Mouse (Mus musculus): ENCODE results near the gene Acat3. TPM values are rescaled to one million over a fixed set of nuclear protein-coding genes. Genes with fewer than 3 reads are reported as not detected.
"Not testable (repeated sequence)": the region's sequence is repeated elsewhere in the genome, so short reads cannot be mapped to it uniquely, and the experiment has no call there.

Gene Acat3
- polyA plus RNA-seq, 1 experiment from 2014 or later, result 1.6 TPM

GRCm38 (mm10) chr17:12941543-12942260 lies 1.3 kb upstream of the Acat3 start:
- H3K27me3 ChIP-seq, result peaks cover 4% of the 10 kb centered on the region; the same call in 1 of the 2 replicates
- ATAC-seq (ENCODE audit: low FRiP score), result no peak
- no peak overlapping the region for H3K27ac ChIP-seq
- no peak overlapping the region for H3K4me3 ChIP-seq (replicated peaks)
- H3K9me3 ChIP-seq, result no peaks in the 10 kb centered on the region
- peaks cover 17% of the 10 kb centered on the region for H3K4me1 ChIP-seq
- WGBS, result 81% methylated on average over 8 of the region's 8 CpGs
- no peak overlapping the region for H3K9ac ChIP-seq
- H3K4me2 ChIP-seq, result no peak overlapping the region
- peaks cover 39% of the 10 kb centered on the region for H3K36me3 ChIP-seq (replicated peaks)

DNA sequence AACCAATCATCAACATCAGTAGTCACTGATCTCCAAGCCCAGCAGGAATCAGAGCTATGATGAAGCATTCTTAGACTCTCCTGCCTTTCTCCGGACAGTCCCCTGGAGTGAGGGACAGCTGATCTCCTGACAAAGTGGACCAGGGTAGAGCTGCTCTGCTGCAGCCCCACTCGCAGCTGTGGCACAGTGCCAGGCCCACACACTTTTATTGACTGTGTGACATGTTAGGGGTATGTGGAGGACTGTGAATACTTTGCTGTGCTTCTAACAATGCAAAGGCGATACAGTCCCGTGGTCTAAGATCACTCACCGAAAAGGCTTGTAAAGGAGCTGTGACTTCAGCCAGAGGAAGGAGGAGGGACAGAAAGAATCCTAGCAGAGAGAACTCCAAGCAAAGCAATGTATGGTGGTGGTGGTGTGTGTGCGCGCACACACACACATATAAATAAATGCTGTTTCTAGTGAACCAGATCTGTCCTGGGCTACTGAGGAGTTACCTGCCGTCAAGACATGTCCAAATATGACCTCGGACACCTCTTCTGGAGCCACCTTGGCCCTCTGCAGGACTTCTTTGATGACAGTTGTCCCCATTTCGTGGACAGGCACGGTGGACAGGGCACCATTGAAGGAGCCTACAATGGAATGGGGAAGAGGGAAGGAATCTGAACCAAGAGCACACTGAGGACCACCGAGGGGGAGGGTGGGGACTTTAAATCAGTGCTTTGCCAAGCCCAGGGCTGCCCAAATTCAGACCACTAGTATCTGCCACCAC lies 837 bp downstream of the Acat3 start:
- not testable (repeated sequence) for H3K27me3 ChIP-seq, H3K27ac ChIP-seq, H3K9me3 ChIP-seq, H3K9ac ChIP-seq
- Histone ChIP-seq H3K4me3 (replicated peaks) (peak overlapping the region; percentile 28; the same call in 1 of the 2 replicates), H3K4me2 (peak overlapping the region; percentile 50), H3K4me1 (peaks cover 17% of the 10 kb centered on the region), H3K36me3 (replicated peaks) (peaks cover 20% of the 10 kb centered on the region)
- peak; percentile 40; the same call in 1 of the 2 replicates for ATAC-seq (ENCODE audit: low FRiP score)
- WGBS, result 33% methylated on average over 2 of the region's 12 CpGs

DNA sequence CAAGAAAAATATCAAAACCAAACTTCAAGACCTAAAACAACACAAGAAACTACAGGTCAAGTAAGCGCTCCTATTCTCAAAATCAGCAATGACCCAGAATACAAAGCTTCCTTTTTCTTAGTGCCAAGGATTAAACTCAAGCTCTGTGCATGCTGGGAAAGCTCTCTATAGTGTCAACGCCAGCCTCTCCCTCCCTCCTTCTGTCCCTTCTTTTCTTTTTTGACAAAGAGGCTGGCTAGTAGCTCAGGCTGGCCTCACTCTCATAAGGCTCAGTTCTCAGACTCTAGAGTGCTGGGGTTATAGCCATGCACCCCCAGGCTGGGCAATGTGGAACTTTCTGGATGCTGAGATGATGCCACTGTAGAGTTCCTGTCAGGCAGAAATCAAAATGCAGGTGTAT lies 2.3 kb downstream of the Acat3 start:
- H3K9ac ChIP-seq, result no peak overlapping the region
- H3K4me2 ChIP-seq, result no peak overlapping the region
- H3K27me3 ChIP-seq, result peaks cover 4% of the 10 kb centered on the region; the same call in 1 of the 2 replicates
- ATAC-seq (ENCODE audit: low FRiP score), result no peak
- peaks cover 17% of the 10 kb centered on the region for H3K4me1 ChIP-seq
- H3K4me3 ChIP-seq (replicated peaks), result no peak overlapping the region
- H3K9me3 ChIP-seq, result no peaks in the 10 kb centered on the region
- 8% methylated on average over 2 of the region's 2 CpGs for WGBS
- no peak overlapping the region for H3K27ac ChIP-seq
- H3K36me3 ChIP-seq (replicated peaks), result peaks cover 8% of the 10 kb centered on the region

- no peak overlapping the region for H3K4me3 ChIP-seq (replicated peaks)
- no peak overlapping the region for H3K4me2 ChIP-seq
- 87% methylated on average over 2 of the region's 2 CpGs for WGBS
- no peak overlapping the region for H3K9ac ChIP-seq
- no peaks in the 10 kb centered on the region for H3K9me3 ChIP-seq
- no peak for ATAC-seq (ENCODE audit: low FRiP score)
- no peak overlapping the region for H3K27ac ChIP-seq
- peaks cover 4% of the 10 kb centered on the region; the same call in 1 of the 2 replicates for H3K27me3 ChIP-seq
- H3K4me1 ChIP-seq, result peaks cover 17% of the 10 kb centered on the region
- peaks cover 3% of the 10 kb centered on the region for H3K36me3 ChIP-seq (replicated peaks)
Observed at GRCm38 (mm10) chr17:12937412-12937970, 2.9 kb downstream of the Acat3 start.

GRCm38 (mm10) chr17:12935719-12936118 lies 4.7 kb downstream of the Acat3 start:
- no peak for ATAC-seq (ENCODE audit: low FRiP score)
- no peaks in the 10 kb centered on the region for H3K27me3 ChIP-seq
- no peak overlapping the region for H3K27ac ChIP-seq
- no peaks in the 10 kb centered on the region for H3K36me3 ChIP-seq (replicated peaks)
- peaks cover 17% of the 10 kb centered on the region for H3K4me1 ChIP-seq
- 10% methylated on average over 4 of the region's 4 CpGs for WGBS
- H3K9me3 ChIP-seq, result no peaks in the 10 kb centered on the region
- H3K4me2 ChIP-seq, result no peak overlapping the region
- no peak overlapping the region for H3K9ac ChIP-seq
- H3K4me3 ChIP-seq (replicated peaks), result no peak overlapping the region

DNA sequence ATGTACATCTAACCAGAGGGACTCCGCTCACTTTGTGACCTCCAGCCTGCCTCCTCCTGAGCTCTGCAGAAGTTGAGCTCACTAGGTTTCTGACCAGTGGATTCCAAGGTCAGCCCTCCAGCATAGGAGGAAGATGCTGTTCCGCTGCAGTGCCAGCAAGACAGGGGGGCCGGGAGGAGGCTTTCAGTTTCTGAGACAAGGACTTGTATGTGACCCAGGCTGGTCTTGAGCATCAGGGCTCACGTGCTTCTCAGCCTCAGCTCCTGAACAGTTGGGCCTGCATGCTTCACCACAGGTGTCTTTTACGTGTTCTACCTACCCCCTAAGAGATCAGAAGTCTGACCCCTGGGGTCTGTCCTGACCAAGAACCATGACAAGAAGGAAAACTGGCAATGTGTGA lies 8.8 kb downstream of the Acat3 start:
- H3K9ac ChIP-seq; H3K27ac ChIP-seq; ATAC-seq (ENCODE audit: low FRiP score); H3K9me3 ChIP-seq; H3K4me1 ChIP-seq; H3K4me2 ChIP-seq; H3K4me3 ChIP-seq (replicated peaks); H3K36me3 ChIP-seq (replicated peaks); H3K27me3 ChIP-seq: not testable (repeated sequence)
- 89% methylated on average over 5 of the region's 5 CpGs for WGBS

DNA sequence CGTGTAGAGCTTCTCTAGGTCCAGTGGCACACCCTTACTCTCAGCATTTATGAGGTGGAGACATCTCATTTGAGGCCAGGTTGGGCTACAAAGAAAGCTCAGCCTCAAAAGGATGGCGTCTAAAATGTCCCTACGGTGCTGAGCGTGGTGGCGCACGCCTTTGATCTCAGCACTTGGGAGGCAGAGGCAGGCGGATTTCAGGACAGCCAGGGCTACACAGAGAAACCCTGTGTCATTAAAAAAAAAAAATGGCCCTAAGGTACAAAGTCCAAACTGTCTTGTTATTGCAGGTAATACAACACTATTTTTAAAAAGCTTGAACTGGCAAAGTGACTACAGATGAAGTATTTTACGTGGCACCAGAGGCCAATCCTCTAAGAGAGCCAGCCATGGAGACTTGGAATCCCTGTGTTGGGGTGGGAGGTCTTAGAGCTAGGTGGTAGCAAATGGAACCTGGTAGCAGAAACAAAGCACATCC lies 14.7 kb downstream of the Acat3 start:
- H3K36me3 ChIP-seq (replicated peaks), result peaks cover 62% of the 10 kb centered on the region
- no peak overlapping the region for H3K4me3 ChIP-seq (replicated peaks)
- H3K9me3 ChIP-seq, result no peaks in the 10 kb centered on the region
- no peak for ATAC-seq (ENCODE audit: low FRiP score)
- no peak overlapping the region for H3K4me2 ChIP-seq
- WGBS, result 88% methylated on average over 8 of the region's 8 CpGs
- no peak overlapping the region for H3K27ac ChIP-seq
- no peaks in the 10 kb centered on the region for H3K27me3 ChIP-seq
- no peaks in the 10 kb centered on the region for H3K4me1 ChIP-seq
- H3K9ac ChIP-seq, result no peak overlapping the region

DNA sequence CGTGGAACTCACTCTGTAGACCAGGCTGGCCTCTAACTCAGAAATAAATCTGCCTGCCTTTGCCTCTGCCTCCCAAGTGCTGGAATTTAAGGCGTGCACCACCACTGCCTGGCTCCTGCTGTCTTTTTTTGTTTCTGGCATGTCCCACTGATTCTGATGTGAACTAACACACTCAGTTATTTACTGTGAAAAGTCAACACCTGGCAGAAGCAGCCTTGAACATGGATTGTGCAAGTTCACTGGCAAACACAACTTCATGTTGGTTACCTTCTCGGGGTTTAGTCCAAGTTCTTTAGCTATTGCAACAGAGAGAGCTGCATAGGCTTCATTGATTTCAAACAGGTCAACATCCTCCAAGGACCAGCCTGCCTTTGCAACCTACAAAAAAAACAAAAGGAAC lies 15.4 kb downstream of the Acat3 start:
- 89% methylated on average over 3 of the region's 3 CpGs for whole genome bisulfite sequencing
- Histone ChIP-seq H3K36me3 (replicated peaks) (peaks cover 70% of the 10 kb centered on the region), H3K9me3 (no peaks in the 10 kb centered on the region), H3K4me1 (no peaks in the 10 kb centered on the region), H3K9ac (no peak overlapping the region), H3K4me2 (no peak overlapping the region), H3K27ac (no peak overlapping the region), H3K4me3 (replicated peaks) (no peak overlapping the region), H3K27me3 (no peaks in the 10 kb centered on the region)
- no peak for ATAC-seq (ENCODE audit: low FRiP score)

DNA sequence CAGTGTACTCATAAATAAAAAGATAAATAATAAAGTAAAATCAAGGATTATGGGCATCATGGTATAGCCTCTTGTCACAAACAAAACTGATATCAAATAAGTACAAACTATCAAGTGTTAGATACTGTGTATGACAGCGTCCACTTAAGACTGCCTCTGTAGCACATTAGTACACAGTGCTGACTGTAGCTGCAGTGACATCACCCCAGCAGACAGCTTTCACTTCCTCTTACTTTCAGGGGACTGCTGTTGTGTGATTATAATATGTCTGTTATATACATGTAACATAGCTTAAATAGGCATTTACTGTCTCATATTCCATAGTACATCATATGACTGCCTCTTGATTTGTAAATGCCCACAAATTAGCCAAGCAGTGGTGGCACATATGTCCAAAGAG lies 19.3 kb downstream of the Acat3 start:
- no peaks in the 10 kb centered on the region for H3K9me3 ChIP-seq
- H3K4me3 ChIP-seq (replicated peaks), result no peak overlapping the region
- peaks cover 73% of the 10 kb centered on the region for H3K36me3 ChIP-seq (replicated peaks)
- no peak for ATAC-seq (ENCODE audit: low FRiP score)
- 90% methylated on average over 1 of the region's 1 CpGs for WGBS
- no peaks in the 10 kb centered on the region for H3K27me3 ChIP-seq
- H3K27ac ChIP-seq, result no peak overlapping the region
- H3K4me1 ChIP-seq, result peaks cover 8% of the 10 kb centered on the region
- H3K9ac ChIP-seq, result no peak overlapping the region
- H3K4me2 ChIP-seq, result no peak overlapping the region

GRCm38 (mm10) chr17:12916588-12917380 lies 23.6 kb downstream of the Acat3 start:
- peak overlapping the region; percentile 96 for H3K4me3 ChIP-seq (replicated peaks)
- peak overlapping the region; percentile 97 for H3K9ac ChIP-seq
- WGBS, result under 1% methylated on average over 40 of the region's 40 CpGs
- H3K4me2 ChIP-seq, result peak overlapping the region; percentile 77
- H3K27ac ChIP-seq, result peak overlapping the region; percentile 87
- no peaks in the 10 kb centered on the region for H3K9me3 ChIP-seq
- peaks cover 15% of the 10 kb centered on the region for H3K4me1 ChIP-seq
- peak; percentile 65 for ATAC-seq (ENCODE audit: low FRiP score)
- peaks cover 55% of the 10 kb centered on the region for H3K36me3 ChIP-seq (replicated peaks)
- no peaks in the 10 kb centered on the region for H3K27me3 ChIP-seq

- H3K36me3 ChIP-seq (replicated peaks), result peaks cover 56% of the 10 kb centered on the region
- peak within 1 kb of the TSS; percentile 96 for H3K4me3 ChIP-seq (replicated peaks)
- under 1% methylated on average over 56 of the region's 56 CpGs for WGBS
- peak within 1 kb of the TSS; percentile 87 for H3K27ac ChIP-seq
- peak; percentile 100 for ATAC-seq (ENCODE audit: low FRiP score)
- H3K4me1 ChIP-seq, result peaks cover 15% of the 10 kb centered on the region
- H3K9me3 ChIP-seq, result no peaks in the 10 kb centered on the region
- H3K4me2 ChIP-seq, result peak within 1 kb of the TSS; percentile 83
- H3K9ac ChIP-seq, result peak within 1 kb of the TSS; percentile 97
- no peaks in the 10 kb centered on the region for H3K27me3 ChIP-seq
Observed at GRCm38 (mm10) chr17:12915881-12916583, 24.4 kb downstream of the Acat3 start, which contains the start of gene Mrpl18. Gene Mrpl18 (minus strand): TSS chr17:12916345.
